Mouse (Mus musculus): ENCODE measurements around the gene Wfdc3. TPM values are rescaled to one million over a fixed set of nuclear protein-coding genes. Genes with fewer than 3 reads are reported as not detected.

Gene Wfdc3
- polyA plus RNA-seq (2012; ENCODE audit: insufficient read depth, low replicate concordance): not detected in 2 replicates

GRCm38 (mm10) chr2:164745843-164746479 is at the start of gene Wfdc3, which contains the start of gene Dnttip1:
TSS of gene Wfdc3 (minus strand) at chr2:164745931.
TSS of gene Dnttip1 (plus strand) at chr2:164745983.
- H3K4me1 ChIP-seq: peaks cover 30% of the 10 kb centered on the region
- peak within 1 kb of the TSS; percentile 97 for H3K4me3 ChIP-seq (replicated peaks)
- no peak for TF ChIP-seq GATA1 (IDR thresholded peaks at IDR 0.05; ENCODE audit: borderline replicate concordance, low read length)
- TF ChIP-seq FLI1 (IDR thresholded peaks at IDR 0.05; ENCODE audit: low read length): peak; percentile 38; the same call in 1 of the 2 replicates
- peaks cover 38% of the 10 kb centered on the region for H3K36me3 ChIP-seq (replicated peaks; ENCODE audit: low read length)
- H3K9me3 ChIP-seq: no peaks in the 10 kb centered on the region
- H3K27me3 ChIP-seq (replicated peaks): peaks cover 21% of the 10 kb centered on the region

DNA sequence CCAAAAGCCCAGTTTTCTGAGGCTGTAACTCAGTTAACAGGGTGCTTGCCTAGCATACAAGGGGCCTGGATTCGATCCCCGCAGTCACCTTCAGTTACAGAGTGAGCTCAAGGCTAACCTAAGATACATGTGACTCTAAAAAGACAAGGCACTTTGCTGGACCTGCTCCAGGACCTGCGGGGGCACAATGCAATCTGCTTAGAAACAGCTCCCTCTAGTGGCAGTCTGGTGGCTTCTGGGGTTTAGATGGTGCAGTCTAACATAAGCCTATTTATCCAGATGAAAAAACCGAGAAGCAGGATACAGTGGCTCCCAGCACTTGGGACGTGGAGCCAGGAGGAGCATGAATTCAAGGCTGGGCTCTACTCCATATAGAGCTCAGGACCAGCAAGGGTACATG is 48.6 kb upstream of the Wfdc3 start:
- Histone ChIP-seq H3K9me3 (no peaks in the 10 kb centered on the region), H3K27me3 (replicated peaks) (no peaks in the 10 kb centered on the region), H3K36me3 (replicated peaks; ENCODE audit: low read length) (peaks cover 90% of the 10 kb centered on the region), H3K4me3 (replicated peaks) (no peak overlapping the region), H3K4me1 (peaks cover 9% of the 10 kb centered on the region)
- TF ChIP-seq FLI1 (IDR thresholded peaks at IDR 0.05; ENCODE audit: low read length): no peak
- no peak for TF ChIP-seq GATA1 (IDR thresholded peaks at IDR 0.05; ENCODE audit: borderline replicate concordance, low read length)

DNA sequence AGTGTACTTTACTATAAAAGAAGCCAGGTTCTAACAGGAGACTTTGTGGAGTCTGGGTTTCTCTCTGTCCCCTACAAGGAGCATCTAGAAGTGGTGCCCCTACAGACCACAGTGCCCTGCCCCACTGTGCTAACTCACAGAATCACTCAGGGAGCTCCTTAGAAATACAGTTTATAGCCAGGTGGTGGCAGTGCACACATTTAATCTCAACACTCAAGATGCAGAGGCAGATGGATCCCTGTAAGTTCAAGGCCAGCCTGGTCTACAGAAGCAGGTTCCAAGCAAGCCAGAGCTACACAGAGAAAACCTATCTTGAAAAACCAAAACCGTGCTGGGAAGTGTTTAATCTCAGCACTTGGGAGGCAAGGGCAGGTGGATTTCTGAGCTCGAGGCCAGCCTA is 48.0 kb upstream of the Wfdc3 start:
- no peaks in the 10 kb centered on the region for H3K27me3 ChIP-seq (replicated peaks)
- TF ChIP-seq FLI1 (IDR thresholded peaks at IDR 0.05; ENCODE audit: low read length) (no peak), GATA1 (IDR thresholded peaks at IDR 0.05; ENCODE audit: borderline replicate concordance, low read length) (no peak)
- H3K9me3 ChIP-seq: no peaks in the 10 kb centered on the region
- H3K4me1 ChIP-seq: peaks cover 13% of the 10 kb centered on the region
- no peak overlapping the region for H3K4me3 ChIP-seq (replicated peaks)
- peaks cover 90% of the 10 kb centered on the region for H3K36me3 ChIP-seq (replicated peaks; ENCODE audit: low read length)

DNA sequence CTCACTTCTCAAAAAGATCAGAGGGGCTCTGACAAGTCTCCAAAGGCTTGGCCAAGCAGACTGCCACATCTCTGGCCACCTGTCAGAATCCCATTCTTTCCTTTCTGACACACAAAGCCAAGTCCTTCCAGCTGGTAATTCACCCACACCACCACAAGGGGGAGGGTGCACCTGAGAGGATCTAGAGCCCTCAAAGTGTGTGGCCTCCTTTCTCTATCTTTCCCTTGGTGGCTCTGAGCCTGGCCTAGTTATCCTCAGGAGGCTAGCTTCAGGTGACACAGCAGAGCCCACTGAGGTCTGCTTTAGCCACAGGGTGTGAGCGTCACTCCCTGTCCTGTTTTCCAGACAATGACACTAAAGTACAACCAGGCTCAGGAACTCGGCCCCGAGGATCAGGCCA is 47.5 kb upstream of the Wfdc3 start:
- no peaks in the 10 kb centered on the region for H3K9me3 ChIP-seq
- H3K36me3 ChIP-seq (replicated peaks; ENCODE audit: low read length): peaks cover 94% of the 10 kb centered on the region
- peaks cover 19% of the 10 kb centered on the region for H3K4me1 ChIP-seq
- H3K4me3 ChIP-seq (replicated peaks): no peak overlapping the region
- H3K27me3 ChIP-seq (replicated peaks): no peaks in the 10 kb centered on the region
- TF ChIP-seq GATA1 (IDR thresholded peaks at IDR 0.05; ENCODE audit: borderline replicate concordance, low read length) (no peak), FLI1 (IDR thresholded peaks at IDR 0.05; ENCODE audit: low read length) (no peak)

DNA sequence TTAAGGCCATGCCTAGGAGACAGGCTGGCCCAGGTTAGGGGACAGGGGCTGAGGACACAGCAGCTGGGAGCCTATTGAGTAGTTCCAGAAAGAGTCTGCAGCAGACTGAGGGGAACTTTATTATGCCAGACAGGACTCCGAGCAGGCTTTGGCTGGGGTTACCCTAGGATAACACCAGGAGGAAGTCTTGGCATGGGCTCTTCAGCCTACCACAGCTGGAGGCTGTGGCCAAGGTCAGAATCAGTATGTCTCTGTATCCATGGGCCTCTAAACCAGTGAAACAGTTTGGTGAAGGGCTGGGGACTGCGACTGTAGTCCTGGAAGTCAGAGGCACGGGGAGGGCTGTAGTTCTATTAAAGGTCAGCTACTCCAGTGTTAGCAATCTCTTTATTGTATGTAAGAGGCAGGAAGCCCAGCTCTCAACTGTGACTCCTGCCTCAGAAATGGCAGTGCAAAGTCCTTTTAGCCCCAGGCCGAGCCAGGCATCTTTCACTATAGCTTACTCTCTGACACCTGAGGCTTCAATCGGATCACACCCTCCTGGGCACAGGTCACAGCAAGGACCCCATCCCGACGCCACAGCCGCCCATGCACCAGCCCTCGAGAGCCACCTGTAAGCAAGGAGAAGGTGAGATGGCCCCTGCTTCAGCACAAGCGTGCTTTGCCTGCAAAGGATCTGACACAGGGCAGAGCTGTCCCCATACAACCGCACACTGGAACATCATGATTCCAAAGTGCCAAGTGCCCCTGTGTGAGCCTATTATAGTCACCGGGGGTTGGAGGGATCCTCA is 46.9 kb upstream of the Wfdc3 start:
- Histone ChIP-seq H3K36me3 (replicated peaks; ENCODE audit: low read length) (peaks cover 89% of the 10 kb centered on the region), H3K9me3 (no peaks in the 10 kb centered on the region), H3K4me3 (replicated peaks) (no peak overlapping the region), H3K27me3 (replicated peaks) (no peaks in the 10 kb centered on the region), H3K4me1 (peaks cover 19% of the 10 kb centered on the region)
- TF ChIP-seq FLI1 (IDR thresholded peaks at IDR 0.05; ENCODE audit: low read length) (no peak), GATA1 (IDR thresholded peaks at IDR 0.05; ENCODE audit: borderline replicate concordance, low read length) (no peak)

- TF ChIP-seq GATA1 (IDR thresholded peaks at IDR 0.05; ENCODE audit: borderline replicate concordance, low read length): no peak
- TF ChIP-seq FLI1 (IDR thresholded peaks at IDR 0.05; ENCODE audit: low read length): no peak
- peaks cover 83% of the 10 kb centered on the region for H3K36me3 ChIP-seq (replicated peaks; ENCODE audit: low read length)
- H3K27me3 ChIP-seq (replicated peaks): no peaks in the 10 kb centered on the region
- H3K4me1 ChIP-seq: peaks cover 23% of the 10 kb centered on the region
- H3K4me3 ChIP-seq (replicated peaks): no peak overlapping the region
- H3K9me3 ChIP-seq: no peaks in the 10 kb centered on the region
Observed at GRCm38 (mm10) chr2:164791841-164792261, 46.1 kb upstream of the Wfdc3 start.

- Histone ChIP-seq H3K4me1 (peaks cover 35% of the 10 kb centered on the region), H3K36me3 (replicated peaks; ENCODE audit: low read length) (peaks cover 69% of the 10 kb centered on the region), H3K9me3 (no peaks in the 10 kb centered on the region), H3K27me3 (replicated peaks) (no peaks in the 10 kb centered on the region), H3K4me3 (replicated peaks) (no peak overlapping the region)
- no peak for TF ChIP-seq FLI1 (IDR thresholded peaks at IDR 0.05; ENCODE audit: low read length)
- TF ChIP-seq GATA1 (IDR thresholded peaks at IDR 0.05; ENCODE audit: borderline replicate concordance, low read length): no peak
Observed at GRCm38 (mm10) chr2:164790451-164790850, 44.7 kb upstream of the Wfdc3 start.

GRCm38 (mm10) chr2:164788411-164788810 is 42.7 kb upstream of the Wfdc3 start:
- H3K9me3 ChIP-seq: no peaks in the 10 kb centered on the region
- H3K36me3 ChIP-seq (replicated peaks; ENCODE audit: low read length): peaks cover 51% of the 10 kb centered on the region
- no peak overlapping the region for H3K4me3 ChIP-seq (replicated peaks)
- TF ChIP-seq GATA1 (IDR thresholded peaks at IDR 0.05; ENCODE audit: borderline replicate concordance, low read length) (no peak), FLI1 (IDR thresholded peaks at IDR 0.05; ENCODE audit: low read length) (no peak)
- H3K27me3 ChIP-seq (replicated peaks): no peaks in the 10 kb centered on the region
- H3K4me1 ChIP-seq: peaks cover 34% of the 10 kb centered on the region

- Histone ChIP-seq H3K36me3 (replicated peaks; ENCODE audit: low read length) (peaks cover 44% of the 10 kb centered on the region), H3K9me3 (no peaks in the 10 kb centered on the region), H3K27me3 (replicated peaks) (peaks cover 3% of the 10 kb centered on the region), H3K4me1 (peaks cover 38% of the 10 kb centered on the region), H3K4me3 (replicated peaks) (no peak overlapping the region)
- TF ChIP-seq FLI1 (IDR thresholded peaks at IDR 0.05; ENCODE audit: low read length): no peak
- TF ChIP-seq GATA1 (IDR thresholded peaks at IDR 0.05; ENCODE audit: borderline replicate concordance, low read length): no peak
Observed at GRCm38 (mm10) chr2:164787779-164788178, 42.0 kb upstream of the Wfdc3 start.

DNA sequence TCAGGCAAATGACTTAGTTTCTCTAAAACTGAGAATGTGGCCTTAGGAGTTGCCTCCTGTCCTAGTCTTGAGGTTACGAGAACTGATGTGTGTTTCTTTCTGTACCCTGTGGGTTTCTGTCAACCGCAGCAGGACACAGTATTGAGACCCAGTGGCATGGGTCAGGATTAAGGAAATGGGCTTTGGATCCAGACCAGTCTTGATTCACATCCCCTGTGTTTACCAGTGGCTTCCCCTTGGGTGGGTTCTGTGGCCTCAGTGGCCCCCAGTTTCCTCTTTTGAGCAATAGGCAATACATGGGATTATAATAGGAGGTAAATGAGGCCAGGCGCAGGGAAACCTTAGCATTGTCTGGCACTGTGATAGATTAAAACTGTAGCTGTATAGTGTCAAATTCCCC is 41.3 kb upstream of the Wfdc3 start:
- Histone ChIP-seq H3K36me3 (replicated peaks; ENCODE audit: low read length) (peaks cover 37% of the 10 kb centered on the region), H3K4me1 (peaks cover 46% of the 10 kb centered on the region), H3K4me3 (replicated peaks) (no peak overlapping the region), H3K27me3 (replicated peaks) (peaks cover 8% of the 10 kb centered on the region), H3K9me3 (no peaks in the 10 kb centered on the region)
- no peak for TF ChIP-seq FLI1 (IDR thresholded peaks at IDR 0.05; ENCODE audit: low read length)
- no peak for TF ChIP-seq GATA1 (IDR thresholded peaks at IDR 0.05; ENCODE audit: borderline replicate concordance, low read length)

Measured in megakaryocyte, embryonic 14.5 days (primary cell).